In genomic region chr5:32785313-32785915, GRCm38 (mm10) we compare ENCODE assay signal across 8 mouse cellular contexts. TPM values are rescaled to one million over a fixed set of nuclear protein-coding genes. Genes with fewer than 3 reads are reported as not detected.
DNase-seq lines count a peak whose midpoint lies in the region; ATAC-seq and TF ChIP-seq lines count a peak whose summit lies in the region.

Gene Pisd, minus strand, starts transcription at chr5:32785646.

- H3K4me1 ChIP-seq in cortical plate, adult 2 months (ENCODE audit: control insufficient read depth, insufficient read depth, low read length): peaks cover 2% of the 10 kb centered on the region; the same call in 1 of the 2 replicates
- H3K4me1 ChIP-seq in megakaryocyte, embryonic 14.5 days: peaks cover 14% of the 10 kb centered on the region

- peak; percentile 88 to 91 for DNase-seq in gastrocnemius, adult 8-10 months (ENCODE audit: low spot score in 2 of 2)
- peak; percentile 66 for DNase-seq in hindlimb bud, embryonic 11.5 days (ENCODE audit: extremely low spot score, low read depth, low spot score)
- DNase-seq in left cerebral cortex, adult 8-10 months (ENCODE audit: low spot score in 2 of 2): peak; percentile 93 to 97
- DNase-seq in right cerebral cortex, postnatal 10 days (ENCODE audit: low spot score in 2 of 2): peak; percentile 98
- DNase-seq in urinary bladder, postnatal 25 days (ENCODE audit: low spot score): peak; percentile 91

- TF ChIP-seq CTCF in cortical plate, adult 2 months (IDR thresholded peaks at IDR 0.05; ENCODE audit: extremely low read depth, insufficient read depth, low read length): 0 out of 2 replicates have a peak, but pooled peaks have one; percentile 6

- TF ChIP-seq POLR2A in cortical plate, adult 2 months (IDR thresholded peaks at IDR 0.05; ENCODE audit: extremely low read depth, insufficient read depth, low read length): peak; percentile 68; the same call in 1 of the 2 replicates

- H3K4me3 ChIP-seq in cortical plate, adult 2 months (ENCODE audit: insufficient read depth, low read length): peak within 1 kb of the TSS; percentile 95
- H3K4me3 ChIP-seq in megakaryocyte, embryonic 14.5 days (replicated peaks): peak within 1 kb of the TSS; percentile 98

- H3K27me3 ChIP-seq in megakaryocyte, embryonic 14.5 days (replicated peaks): no peaks in the 10 kb centered on the region

- peaks cover 27% of the 10 kb centered on the region for H3K36me3 ChIP-seq in megakaryocyte, embryonic 14.5 days (replicated peaks; ENCODE audit: low read length)

- H3K27ac ChIP-seq in cortical plate, adult 2 months (ENCODE audit: insufficient read depth, low read length): peak within 1 kb of the TSS; percentile 84

- no peaks in the 10 kb centered on the region for H3K9me3 ChIP-seq in megakaryocyte, embryonic 14.5 days

- peak; percentile 97 for ATAC-seq in activated CD4-positive, CD25-positive, alpha-beta regulatory T cell, adult 4 months

RNA-seq across cellular contexts. Expression of gene Pisd, which starts in this region (rescaled TPM):
- polyA plus RNA-seq in activated CD4-positive, CD25-positive, alpha-beta regulatory T cell, adult 4 months (2017; shearing (Covaris generic)): 10 to 100 TPM; 61.6 to 72.1 TPM
- 81.8 and 87.4 TPM in 2 replicates for polyA plus RNA-seq in cortical plate, adult 2 months (2012; rRNA removed)
- total RNA-seq in gastrocnemius, adult 8-10 months (2022): 10 to 100 TPM; 12.0 to 13.8 (median 13.1) TPM
- 10 to 100 TPM; 55.4 to 61.4 (median 58.9) TPM for total RNA-seq in left cerebral cortex, adult 8-10 months (2022)
- polyA plus RNA-seq in megakaryocyte, embryonic 14.5 days (2012; ENCODE audit: insufficient read depth, low replicate concordance): 19.8 and 36.8 TPM in 2 replicates

Comparison
In these comparisons a context has a peak if more than half of its experiments do, and no peak if none do; other contexts are left out.
1. Peak in every context shown above with its lines: DNase-seq, ATAC-seq, H3K4me3 ChIP-seq and H3K27ac ChIP-seq.